Mouse (Mus musculus) hindbrain, embryonic 11.5 days (tissue): Measurements from ENCODE around the gene Pcsk5. TPM values are rescaled to one million over a fixed set of nuclear protein-coding genes. Genes with fewer than 3 reads are reported as not detected.
A peak's percentile ranks its signal among the peaks of the same experiment; 100 is the strongest.

Experiments used
- ATAC-seq: fragments of 200-750 bp; cut with Nextera tagmentation; 2 replicates; pipeline ENCODE4 v1.8.0; 2017; ENCODE audit warnings: mild to moderate bottlenecking, moderate TSS enrichment, moderate library complexity; ENCODE audit not compliant: low FRiP score
- DNase-seq: peaks from one replicate; pipeline ENCODE4 v3.0.0-alpha.2; 2015; ENCODE audit warnings: low spot score
- H3K27ac ChIP-seq: fragments of 300-500 bp; sonication (generic); 2 replicates; pipeline ENCODE4 v1.5.1; 2014; ENCODE audit warnings: mild to moderate bottlenecking, low read depth, low read length
- H3K27me3 ChIP-seq: fragments of 300-500 bp; sonication (generic); 2 replicates; pipeline ENCODE4 v1.6.1; 2014; ENCODE audit warnings: mild to moderate bottlenecking, low read length, moderate library complexity, mixed read lengths; ENCODE audit not compliant: control insufficient read depth, insufficient read depth
- H3K36me3 ChIP-seq: fragments of 300-500 bp; sonication (generic); 2 replicates; pipeline ENCODE4 v1.6.1; 2014; ENCODE audit warnings: mild to moderate bottlenecking, low read length, moderate library complexity, mixed read lengths; ENCODE audit not compliant: control insufficient read depth, insufficient read depth
- H3K4me1 ChIP-seq: fragments of 300-500 bp; sonication (generic); replicated peaks from 2 replicates; pipeline ENCODE4 v1.6.1; 2014; ENCODE audit warnings: low read length, mixed read lengths; ENCODE audit not compliant: control insufficient read depth, insufficient read depth
- H3K4me2 ChIP-seq: fragments of 300-500 bp; sonication (generic); replicated peaks from 2 replicates; pipeline ENCODE4 v1.6.1; 2014; ENCODE audit warnings: mild to moderate bottlenecking, low read depth, low read length
- H3K4me3 ChIP-seq: fragments of 300-500 bp; sonication (generic); 2 replicates; pipeline ENCODE4 v1.5.1; 2014; ENCODE audit warnings: low read depth, low read length
- H3K9ac ChIP-seq: fragments of 300-500 bp; sonication (generic); 2 replicates; pipeline ENCODE4 v1.6.1; 2014; ENCODE audit warnings: low read depth, low read length
- H3K9me3 ChIP-seq: fragments of 300-500 bp; sonication (generic); 2 replicates; pipeline ENCODE4 v1.6.1; 2016; ENCODE audit warnings: low read length; ENCODE audit not compliant: control insufficient read depth
- WGBS: fragments of 180-500 bp; shearing (Covaris S2); extraction: QIAGEN DNeasy Blood & Tissue Kit; methylation state at CpG from one replicate; pipeline ENCODE4 v1.1.7; 2014; 5-methylcytosine and 5-hydroxymethylcytosine counted together
- polyA plus RNA-seq: library from polyadenylated mRNA; unstranded; fragments of >200 nt; fragmentation: Nextera tagmentation; extraction: Ambion mirVana; gene quantifications from 2 replicates; pipeline ENCODE4 v1.2.1, GENCODE M21; 2014

Gene Pcsk5
- polyA plus RNA-seq, 1 experiment from 2014 or later, result 5.3 TPM

GRCm38 (mm10) chr19:17403175-17403574 lies 434.3 kb downstream of the Pcsk5 start:
- Histone ChIP-seq H3K9ac (no peak overlapping the region), H3K27me3 (no peaks in the 10 kb centered on the region), H3K27ac (no peak overlapping the region), H3K36me3 (no peaks in the 10 kb centered on the region), H3K9me3 (no peaks in the 10 kb centered on the region), H3K4me3 (no peak overlapping the region), H3K4me1 (no peaks in the 10 kb centered on the region), H3K4me2 (no peak overlapping the region)
- no peak for DNase-seq
- no peak for ATAC-seq
- WGBS, result 94% methylated on average over 4 of the region's 4 CpGs

DNA sequence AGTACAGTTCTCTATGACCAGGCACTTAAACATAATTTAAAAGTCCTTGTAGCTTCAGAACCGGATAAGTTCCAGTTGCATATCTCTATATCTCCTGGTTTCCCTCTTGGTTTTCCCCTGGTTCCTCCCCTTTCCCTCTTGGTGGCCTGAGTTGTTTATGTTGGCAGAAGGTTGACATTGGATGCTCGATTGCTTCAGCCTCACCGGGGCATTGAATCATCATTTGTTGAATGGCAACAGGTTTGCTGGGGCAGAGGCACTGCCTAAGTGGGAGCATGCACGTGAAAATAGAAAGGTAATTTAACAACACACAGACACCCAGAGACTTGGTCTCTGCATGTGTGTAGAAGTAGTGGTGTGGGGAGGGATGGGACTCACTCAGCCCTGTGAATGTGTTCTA lies 436.9 kb downstream of the Pcsk5 start:
- WGBS, result 85% methylated on average over 4 of the region's 4 CpGs
- H3K9me3 ChIP-seq, result no peaks in the 10 kb centered on the region
- no peaks in the 10 kb centered on the region for H3K27me3 ChIP-seq
- H3K4me1 ChIP-seq, result no peaks in the 10 kb centered on the region
- H3K4me3 ChIP-seq, result no peak overlapping the region
- DNase-seq (no peak), ATAC-seq (no peak)
- no peaks in the 10 kb centered on the region for H3K36me3 ChIP-seq
- no peak overlapping the region for H3K27ac ChIP-seq
- H3K9ac ChIP-seq, result no peak overlapping the region
- no peak overlapping the region for H3K4me2 ChIP-seq

DNA sequence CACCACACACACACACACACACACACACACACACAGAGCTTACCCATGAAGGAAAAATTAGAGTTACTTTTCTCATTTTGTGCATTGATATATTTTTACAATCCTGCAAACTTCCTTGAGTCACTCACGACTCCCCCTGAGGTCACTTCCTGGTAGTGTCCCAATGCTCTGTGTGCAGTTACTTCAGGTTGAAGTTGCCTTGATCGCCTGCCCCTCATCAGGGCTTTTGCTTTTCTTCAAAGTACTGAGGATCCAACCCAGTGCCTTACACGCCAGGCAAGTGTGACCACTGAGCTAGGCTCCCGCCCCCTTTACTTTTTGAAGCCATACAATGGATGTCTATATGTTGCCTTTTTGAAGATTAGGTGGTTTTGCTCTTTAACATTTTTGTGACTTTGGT lies 437.5 kb downstream of the Pcsk5 start:
- DNase-seq (no peak), ATAC-seq (no peak)
- Histone ChIP-seq H3K27me3 (no peaks in the 10 kb centered on the region), H3K9ac (no peak overlapping the region), H3K4me1 (no peaks in the 10 kb centered on the region), H3K36me3 (no peaks in the 10 kb centered on the region), H3K27ac (no peak overlapping the region), H3K9me3 (no peaks in the 10 kb centered on the region), H3K4me3 (no peak overlapping the region), H3K4me2 (no peak overlapping the region)
- 89% methylated on average over 4 of the region's 4 CpGs for WGBS

DNA sequence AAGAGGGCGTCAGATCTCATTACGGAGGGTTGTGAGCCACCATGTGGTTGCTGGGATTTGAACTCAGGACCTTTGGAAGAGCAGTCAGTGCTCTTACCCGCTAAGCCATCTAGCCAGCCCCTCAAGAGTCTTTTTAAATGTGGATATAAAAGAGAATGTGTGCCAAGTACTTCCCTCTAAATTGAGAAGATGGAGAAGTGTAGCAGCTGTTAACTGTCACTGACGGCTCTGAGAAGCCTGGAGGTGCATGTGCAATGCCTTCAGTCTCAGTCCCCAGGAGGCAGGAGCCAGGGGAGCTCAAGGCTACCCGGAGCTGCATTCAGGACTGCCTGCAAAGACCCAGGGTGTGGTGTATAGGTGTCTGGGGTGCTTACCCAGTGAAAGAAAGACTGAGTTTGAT lies 439.5 kb downstream of the Pcsk5 start:
- no peak overlapping the region for H3K4me2 ChIP-seq
- DNase-seq (no peak), ATAC-seq (no peak)
- H3K9me3 ChIP-seq, result no peaks in the 10 kb centered on the region
- no peak overlapping the region for H3K4me3 ChIP-seq
- H3K4me1 ChIP-seq, result no peaks in the 10 kb centered on the region
- no peak overlapping the region for H3K9ac ChIP-seq
- 79% methylated on average over 5 of the region's 5 CpGs for WGBS
- no peaks in the 10 kb centered on the region for H3K27me3 ChIP-seq
- no peaks in the 10 kb centered on the region for H3K36me3 ChIP-seq
- H3K27ac ChIP-seq, result no peak overlapping the region

DNA sequence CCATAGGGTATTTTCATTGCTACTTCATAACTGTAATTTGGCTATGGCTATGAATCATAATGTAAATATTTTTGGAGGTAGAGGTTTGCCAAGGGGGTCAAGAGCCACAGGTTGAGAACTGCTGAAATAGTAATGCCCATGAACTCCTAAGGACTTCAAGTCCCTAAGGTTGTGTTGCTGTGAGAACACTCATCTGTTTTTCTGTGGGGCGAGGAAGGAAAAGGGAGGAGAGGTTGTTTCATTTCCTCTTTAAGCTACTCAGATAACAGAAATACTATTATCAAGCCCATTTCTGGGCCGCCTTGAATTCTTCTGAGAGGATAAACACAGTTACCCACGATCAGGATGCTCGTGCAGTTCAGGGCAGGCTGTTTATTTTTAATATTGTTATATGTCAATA lies 440.6 kb downstream of the Pcsk5 start:
- H3K9me3 ChIP-seq, result no peaks in the 10 kb centered on the region
- no peak overlapping the region for H3K4me3 ChIP-seq
- no peaks in the 10 kb centered on the region for H3K36me3 ChIP-seq
- WGBS, result 90% methylated on average over 4 of the region's 4 CpGs
- no peak for ATAC-seq
- no peak overlapping the region for H3K27ac ChIP-seq
- no peaks in the 10 kb centered on the region for H3K27me3 ChIP-seq
- H3K4me1 ChIP-seq, result no peaks in the 10 kb centered on the region
- DNase-seq, result no peak
- no peak overlapping the region for H3K4me2 ChIP-seq
- H3K9ac ChIP-seq, result no peak overlapping the region

GRCm38 (mm10) chr19:17393841-17394591 lies 443.4 kb downstream of the Pcsk5 start, which contains the start of gene Rfk:
Gene Rfk, plus strand, starts transcription at chr19:17394043.
- WGBS, result under 1% methylated on average over 72 of the region's 83 CpGs
- no peaks in the 10 kb centered on the region for H3K36me3 ChIP-seq

DNA sequence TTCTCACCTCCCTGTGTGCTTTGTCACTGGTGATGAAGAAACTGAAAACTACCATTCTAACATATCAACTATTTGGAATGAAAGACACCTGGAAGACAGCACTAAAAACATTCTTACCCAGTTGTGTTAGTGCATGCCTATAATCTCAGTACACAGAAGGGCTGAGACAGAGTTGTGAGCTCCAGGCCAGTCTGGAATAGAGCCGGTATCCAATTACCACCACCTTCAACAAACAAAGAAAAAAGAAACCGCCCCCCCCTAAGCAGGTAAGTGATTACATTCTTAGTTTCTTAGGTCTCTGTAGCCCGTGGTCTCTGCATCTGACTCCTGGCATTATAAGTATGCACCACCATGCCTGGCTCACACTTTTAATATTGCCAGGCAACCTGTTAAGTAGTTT lies 444.6 kb downstream of the Pcsk5 start:
- no peaks in the 10 kb centered on the region for H3K9me3 ChIP-seq
- 20% methylated on average over 3 of the region's 3 CpGs for WGBS
- H3K27me3 ChIP-seq, result no peaks in the 10 kb centered on the region
- no peak overlapping the region for H3K4me3 ChIP-seq
- H3K36me3 ChIP-seq, result no peaks in the 10 kb centered on the region
- no peak overlapping the region for H3K4me2 ChIP-seq
- H3K4me1 ChIP-seq, result no peaks in the 10 kb centered on the region
- no peak for ATAC-seq
- no peak overlapping the region for H3K27ac ChIP-seq
- H3K9ac ChIP-seq, result no peak overlapping the region
- DNase-seq, result no peak

More at GRCm38 (mm10) chr19:17393841-17394591, 443.4 kb downstream of the Pcsk5 start, which contains the start of gene Rfk:
- ATAC-seq (peak; percentile 98), DNase-seq (peak; percentile 94)
- Histone ChIP-seq H3K27ac (0 out of 2 replicates have a peak within 1 kb of the TSS, but pooled peaks have one; percentile 53), H3K27me3 (no peaks in the 10 kb centered on the region), H3K4me3 (peak within 1 kb of the TSS; percentile 87), H3K9ac (peak within 1 kb of the TSS; percentile 83), H3K4me1 (no peaks in the 10 kb centered on the region), H3K4me2 (peak within 1 kb of the TSS; percentile 66), H3K9me3 (no peaks in the 10 kb centered on the region)

- H3K4me2 ChIP-seq, result no peak overlapping the region
- H3K27ac ChIP-seq, result no peak overlapping the region
- 22% methylated on average over 2 of the region's 2 CpGs for WGBS
- H3K36me3 ChIP-seq, result no peaks in the 10 kb centered on the region
- no peak overlapping the region for H3K4me3 ChIP-seq
- H3K9ac ChIP-seq, result no peak overlapping the region
- no peaks in the 10 kb centered on the region for H3K4me1 ChIP-seq
- no peaks in the 10 kb centered on the region for H3K27me3 ChIP-seq
- peak; percentile 37 for DNase-seq
- no peaks in the 10 kb centered on the region for H3K9me3 ChIP-seq
- no peak for ATAC-seq
Observed at GRCm38 (mm10) chr19:17388404-17388803, 449.0 kb downstream of the Pcsk5 start.

DNA sequence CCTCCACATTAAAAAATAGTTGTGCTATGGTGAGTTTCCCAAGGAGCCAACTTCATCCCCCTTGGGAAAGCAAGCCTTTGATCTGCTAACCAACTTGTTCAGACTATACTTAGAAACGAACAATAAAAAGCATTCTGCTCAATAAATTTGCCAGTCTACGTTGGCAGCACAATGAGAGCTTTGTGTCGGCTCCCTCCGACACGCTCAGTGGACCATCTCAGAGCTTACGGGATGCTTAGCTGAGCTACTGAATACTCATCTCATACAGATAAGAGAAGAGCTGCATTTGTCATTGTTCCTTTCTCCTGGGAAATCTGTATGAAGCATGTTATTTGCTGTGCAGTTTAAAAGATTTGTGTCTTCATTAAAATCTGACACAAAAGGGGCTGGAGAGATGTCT lies 451.0 kb downstream of the Pcsk5 start:
- no peaks in the 10 kb centered on the region for H3K27me3 ChIP-seq
- peak; percentile 58; the same call in 1 of the 2 replicates for ATAC-seq
- peak; percentile 23 for DNase-seq
- no peaks in the 10 kb centered on the region for H3K4me1 ChIP-seq
- no peak overlapping the region for H3K4me3 ChIP-seq
- H3K36me3 ChIP-seq, result no peaks in the 10 kb centered on the region
- WGBS, result 32% methylated on average over 6 of the region's 6 CpGs
- no peaks in the 10 kb centered on the region for H3K9me3 ChIP-seq
- no peak overlapping the region for H3K9ac ChIP-seq
- no peak overlapping the region for H3K27ac ChIP-seq
- no peak overlapping the region for H3K4me2 ChIP-seq
